Mouse (Mus musculus) mouse trophoblast stem cell (cell line): ENCODE measurements around the gene Spert.

Source experiments
- in situ Hi-C, 2 experiments: fragments of 300-500 bp; cut with MseI, MboI; formaldehyde crosslinking; loops; 2 replicates in 1 of 2; 3 replicates in 1 of 2; pipeline ENCODE4 v1.15.1; 2025

Spert gene

GRCm38 (mm10) chr14:75592978-75593377 lies at the start of gene Spert:
TSS of gene Spert (minus strand) at chr14:75593116.
- in situ Hi-C loops, result no loop called here

GRCm38 (mm10) chr14:75642080-75642479 lies 49.2 kb upstream of the Spert start, which contains the start of gene Erich6b:
TSS of gene Erich6b (plus strand) at chr14:75642259.
- in situ Hi-C loops, result no loop called here

- in situ Hi-C loops, result no loop called here
Observed at GRCm38 (mm10) chr14:75641369-75641768, 48.5 kb upstream of the Spert start.

- in situ Hi-C loops, result no loop called here
Observed at GRCm38 (mm10) chr14:75640846-75641245, 47.9 kb upstream of the Spert start.

- in situ Hi-C loops, result no loop called here
Observed at GRCm38 (mm10) chr14:75637641-75638040, 44.7 kb upstream of the Spert start.

- in situ Hi-C loops, result no loop called here
Observed at GRCm38 (mm10) chr14:75636107-75636506, 43.2 kb upstream of the Spert start.

GRCm38 (mm10) chr14:75635350-75635749 lies 42.4 kb upstream of the Spert start:
- in situ Hi-C loops, result no loop called here

- in situ Hi-C loops, result no loop called here
Observed at GRCm38 (mm10) chr14:75628870-75629269, 36.0 kb upstream of the Spert start.

- in situ Hi-C loops, result no loop called here
Observed at GRCm38 (mm10) chr14:75622984-75623383, 30.1 kb upstream of the Spert start.

- in situ Hi-C loops, result no loop called here
Observed at GRCm38 (mm10) chr14:75616375-75616774, 23.5 kb upstream of the Spert start.

- in situ Hi-C loops, result no loop called here
Observed at GRCm38 (mm10) chr14:75609176-75609575, 16.3 kb upstream of the Spert start.

GRCm38 (mm10) chr14:75583870-75584269 lies 9.0 kb downstream of the Spert start:
- in situ Hi-C loops, result no loop called here

- in situ Hi-C loops, result no loop called here
Observed at GRCm38 (mm10) chr14:75579010-75579409, 13.9 kb downstream of the Spert start.

GRCm38 (mm10) chr14:75566303-75566702 lies 26.6 kb downstream of the Spert start:
- in situ Hi-C loops, result no loop called here

- in situ Hi-C loops, result no loop called here
Observed at GRCm38 (mm10) chr14:75565534-75566140, 27.3 kb downstream of the Spert start.

GRCm38 (mm10) chr14:75561577-75562331 lies 31.2 kb downstream of the Spert start:
- in situ Hi-C loops, result no loop called here

GRCm38 (mm10) chr14:75541731-75542130 lies 51.2 kb downstream of the Spert start:
- in situ Hi-C loops, result no loop called here

- in situ Hi-C loops, result no loop called here
Observed at GRCm38 (mm10) chr14:75540996-75541350, 51.9 kb downstream of the Spert start.

- in situ Hi-C loops, result no loop called here
Observed at GRCm38 (mm10) chr14:75540216-75540995, 52.5 kb downstream of the Spert start.

- in situ Hi-C loops, result no loop called here
Observed at GRCm38 (mm10) chr14:75539205-75539604, 53.7 kb downstream of the Spert start.
